Comparison of ENCODE assay signal across 8 mouse cellular contexts in genomic region chr11:97406094-97406951, GRCm38 (mm10). TPM values are rescaled to one million over a fixed set of nuclear protein-coding genes. Genes with fewer than 3 reads are reported as not detected.
A peak's percentile ranks its signal among the peaks of the same experiment; 100 is the strongest.
DNase-seq lines count a peak whose midpoint lies in the region; ATAC-seq and TF ChIP-seq lines count a peak whose summit lies in the region.

No protein-coding gene starts in this region.

- 0 out of 2 replicates have a peak, but pooled peaks cover 5% of the 10 kb centered on the region for H3K27me3 ChIP-seq in lung, embryonic 14.5 days (ENCODE audit: insufficient read depth, low read length)
- H3K27me3 ChIP-seq in embryonic facial prominence, embryonic 15.5 days, result no peaks in the 10 kb centered on the region
- peaks cover 32% of the 10 kb centered on the region for H3K27me3 ChIP-seq in hindbrain, embryonic 13.5 days
- H3K27me3 ChIP-seq in liver, adult 2 months (ENCODE audit: control insufficient read depth, insufficient read depth, low read length), result no peaks in the 10 kb centered on the region

- peaks cover 6% of the 10 kb centered on the region for H3K4me1 ChIP-seq in lung, embryonic 14.5 days (ENCODE audit: insufficient read depth)
- H3K4me1 ChIP-seq in lung, adult 2 months (ENCODE audit: control insufficient read depth, insufficient read depth, low read length), result peaks cover 7% of the 10 kb centered on the region
- peaks cover 39% of the 10 kb centered on the region for H3K4me1 ChIP-seq in embryonic facial prominence, embryonic 15.5 days
- H3K4me1 ChIP-seq in hindbrain, embryonic 13.5 days (replicated peaks), result peaks cover 45% of the 10 kb centered on the region
- peaks cover 29% of the 10 kb centered on the region for H3K4me1 ChIP-seq in liver, adult 2 months (ENCODE audit: control insufficient read depth, insufficient read depth, low read length)

- no peak for ATAC-seq in lung, embryonic 14.5 days (ENCODE audit: insufficient read depth)
- no peak for ATAC-seq in embryonic facial prominence, embryonic 15.5 days (ENCODE audit: insufficient number of reproducible peaks, low FRiP score, low TSS enrichment, low read depth)
- no peak for ATAC-seq in hindbrain, embryonic 13.5 days (ENCODE audit: low FRiP score)

- no peaks in the 10 kb centered on the region for H3K36me3 ChIP-seq in lung, embryonic 14.5 days (ENCODE audit: insufficient read depth)
- H3K36me3 ChIP-seq in embryonic facial prominence, embryonic 15.5 days, result no peaks in the 10 kb centered on the region
- no peaks in the 10 kb centered on the region for H3K36me3 ChIP-seq in hindbrain, embryonic 13.5 days
- H3K36me3 ChIP-seq in liver, adult 2 months (ENCODE audit: control insufficient read depth, insufficient read depth, low read length), result no peaks in the 10 kb centered on the region

- peak; percentile 45 for DNase-seq in lung, embryonic 14.5 days
- no peak for DNase-seq in lung, adult 2 months
- peak; percentile 94 for DNase-seq in liver, adult 2 months (ENCODE audit: extremely low read depth, low read depth, low spot score)
- no peak for DNase-seq in thymus, postnatal 10 days (ENCODE audit: low spot score in 2 of 2)
- DNase-seq in urinary bladder, postnatal 36 days (ENCODE audit: low spot score in 2 of 2), result no peak
- no peak for DNase-seq in Muller cell, postnatal 12 days (ENCODE audit: inconsistent ontology term)

- no peak for TF ChIP-seq POLR2A in lung, adult 2 months (IDR thresholded peaks at IDR 0.05; ENCODE audit: borderline replicate concordance, extremely low read depth, low read depth, low read length)
- TF ChIP-seq POLR2A in liver, adult 2 months (IDR thresholded peaks at IDR 0.05; ENCODE audit: extremely low read depth, insufficient read depth, low read length), result no peak

- H3K9me3 ChIP-seq in lung, embryonic 14.5 days (ENCODE audit: low read depth, low read length), result no peaks in the 10 kb centered on the region
- H3K9me3 ChIP-seq in embryonic facial prominence, embryonic 15.5 days (replicated peaks), result no peaks in the 10 kb centered on the region
- no peaks in the 10 kb centered on the region for H3K9me3 ChIP-seq in hindbrain, embryonic 13.5 days

- H3K4me2 ChIP-seq in lung, embryonic 14.5 days, result peak overlapping the region; percentile 26; the same call in 1 of the 2 replicates
- H3K4me2 ChIP-seq in embryonic facial prominence, embryonic 15.5 days (replicated peaks), result peak overlapping the region; percentile 93
- H3K4me2 ChIP-seq in hindbrain, embryonic 13.5 days, result peak overlapping the region; percentile 89

- peak overlapping the region; percentile 48; the same call in 1 of the 2 replicates for H3K27ac ChIP-seq in lung, embryonic 14.5 days (ENCODE audit: low read depth)
- peak overlapping the region; percentile 52 for H3K27ac ChIP-seq in embryonic facial prominence, embryonic 15.5 days (replicated peaks)
- no peak overlapping the region for H3K27ac ChIP-seq in hindbrain, embryonic 13.5 days
- no peak overlapping the region for H3K27ac ChIP-seq in liver, adult 2 months (replicated peaks; ENCODE audit: insufficient read depth, low read depth, low read length)

- H3K79me2 ChIP-seq in liver, adult 2 months (ENCODE audit: control insufficient read depth, insufficient read depth, low read length), result no peaks in the 10 kb centered on the region

- 60% methylated on average over 10 of the region's 10 CpGs for whole genome bisulfite sequencing in lung, embryonic 14.5 days
- 70% methylated on average over 10 of the region's 10 CpGs for WGBS in lung, adult 2 months
- WGBS in embryonic facial prominence, embryonic 15.5 days, result 40% methylated on average over 10 of the region's 10 CpGs
- 74% methylated on average over 10 of the region's 10 CpGs for WGBS in hindbrain, embryonic 13.5 days
- WGBS in liver, adult 2 months, result 31% methylated on average over 10 of the region's 10 CpGs

- H3K9ac ChIP-seq in lung, embryonic 14.5 days, result no peak overlapping the region
- H3K9ac ChIP-seq in embryonic facial prominence, embryonic 15.5 days, result no peak overlapping the region
- H3K9ac ChIP-seq in hindbrain, embryonic 13.5 days, result peak overlapping the region; percentile 83
- H3K9ac ChIP-seq in liver, adult 2 months (ENCODE audit: low read depth, low read length), result no peak overlapping the region

- no peak for TF ChIP-seq CTCF in lung, embryonic 14.5 days (IDR thresholded peaks at IDR 0.05; ENCODE audit: low read depth)
- TF ChIP-seq CTCF in lung, adult 2 months (IDR thresholded peaks at IDR 0.05; ENCODE audit: insufficient read depth, low read length), result no peak
- TF ChIP-seq CTCF in liver, adult 2 months (IDR thresholded peaks at IDR 0.05; ENCODE audit: low read depth, low read length), result no peak

- no peak overlapping the region for H3K4me3 ChIP-seq in lung, embryonic 14.5 days (ENCODE audit: low read depth, low read length)
- no peak overlapping the region for H3K4me3 ChIP-seq in lung, adult 2 months (replicated peaks; ENCODE audit: extremely low read depth, low read depth, low read length)
- H3K4me3 ChIP-seq in embryonic facial prominence, embryonic 15.5 days (replicated peaks), result peak overlapping the region; percentile 52; the same call in 1 of the 2 replicates
- H3K4me3 ChIP-seq in hindbrain, embryonic 13.5 days, result peak overlapping the region; percentile 62
- H3K4me3 ChIP-seq in liver, adult 2 months (ENCODE audit: insufficient read depth, low read depth, low read length), result no peak overlapping the region

RNA-seq across cellular contexts. Expression of gene Arhgap23, which starts 9.0 kb away (rescaled TPM):
- 7.0 and 7.9 TPM in 2 replicates for polyA plus RNA-seq in lung, embryonic 14.5 days (2014; fragmentation: Nextera tagmentation; extraction: Ambion mirVana)
- 74.3 and 90.6 TPM in 2 replicates for polyA plus RNA-seq in lung, adult 2 months (2012; rRNA removed)
- polyA plus RNA-seq in embryonic facial prominence, embryonic 15.5 days (2015; fragmentation: Nextera tagmentation; extraction: Ambion mirVana), result 9.6 and 10.4 TPM in 2 replicates
- polyA plus RNA-seq in hindbrain, embryonic 13.5 days (2015; fragmentation: Nextera tagmentation; extraction: Ambion mirVana), result 6.6 and 6.7 TPM in 2 replicates
- total RNA-seq in liver, adult 2 months (2014; rRNA removed), result 2.8 and 4.5 TPM in 2 replicates
- polyA plus RNA-seq in liver, adult 2 months (2012; rRNA removed), result 11.3 and 13.6 TPM in 2 replicates

RNA-seq across cellular contexts. Expression of gene Socs7, which starts 44.0 kb away (rescaled TPM):
- 1.9 and 2.7 TPM in 2 replicates for polyA plus RNA-seq in lung, embryonic 14.5 days (2014; fragmentation: Nextera tagmentation; extraction: Ambion mirVana)
- 9.8 and 11.3 TPM in 2 replicates for polyA plus RNA-seq in lung, adult 2 months (2012; rRNA removed)
- polyA plus RNA-seq in embryonic facial prominence, embryonic 15.5 days (2015; fragmentation: Nextera tagmentation; extraction: Ambion mirVana), result 4.8 TPM in 2 replicates
- 8.4 and 9.2 TPM in 2 replicates for polyA plus RNA-seq in hindbrain, embryonic 13.5 days (2015; fragmentation: Nextera tagmentation; extraction: Ambion mirVana)
- total RNA-seq in liver, adult 2 months (2014; rRNA removed), result 4.0 TPM in 2 replicates
- 3.1 and 3.7 TPM in 2 replicates for polyA plus RNA-seq in liver, adult 2 months (2012; rRNA removed)

RNA-seq across cellular contexts. Expression of gene Gpr179, which starts 54.4 kb away (rescaled TPM):
- polyA plus RNA-seq in lung, embryonic 14.5 days (2014; fragmentation: Nextera tagmentation; extraction: Ambion mirVana), result 0.08 and 0.09 TPM in 2 replicates
- 0.23 and 0.24 TPM in 2 replicates for polyA plus RNA-seq in lung, adult 2 months (2012; rRNA removed)
- 0.05 and 0.18 TPM in 2 replicates for polyA plus RNA-seq in embryonic facial prominence, embryonic 15.5 days (2015; fragmentation: Nextera tagmentation; extraction: Ambion mirVana)
- 0.16 and 0.25 TPM in 2 replicates for polyA plus RNA-seq in hindbrain, embryonic 13.5 days (2015; fragmentation: Nextera tagmentation; extraction: Ambion mirVana)
- not detected in 2 replicates for total RNA-seq in liver, adult 2 months (2014; rRNA removed)
- polyA plus RNA-seq in liver, adult 2 months (2012; rRNA removed), result 0.01 TPM in 1 of 2 replicates, not detected in the other

Comparison
In these comparisons a context has a peak if more than half of its experiments do, and no peak if none do; other contexts are left out.
1. DNase-seq: peak in lung, embryonic 14.5 days (single experiment) and liver, adult 2 months (single experiment); none in lung, adult 2 months (single experiment), thymus, postnatal 10 days (0 of 2), urinary bladder, postnatal 36 days (0 of 2) and Muller cell, postnatal 12 days (single experiment).
2. H3K27ac ChIP-seq: peak in lung, embryonic 14.5 days (single experiment) and embryonic facial prominence, embryonic 15.5 days (single experiment); none in hindbrain, embryonic 13.5 days (single experiment) and liver, adult 2 months (single experiment).
3. H3K4me2 ChIP-seq: peak in every context shown above with its lines; median percentile 93 in embryonic facial prominence, embryonic 15.5 days; 89 in hindbrain, embryonic 13.5 days; 26 in lung, embryonic 14.5 days.
4. H3K4me3 ChIP-seq: peak in embryonic facial prominence, embryonic 15.5 days (single experiment) and hindbrain, embryonic 13.5 days (single experiment); none in lung, embryonic 14.5 days (single experiment), lung, adult 2 months (single experiment) and liver, adult 2 months (single experiment).